Mouse (Mus musculus) cerebellum, postnatal 4 days (tissue): ENCODE data around the gene Ttl.
A peak's percentile ranks its signal among the peaks of the same experiment; 100 is the strongest.

ENCODE experiments used
- DNase-seq, 2 experiments: peaks; one replicate each; pipeline ENCODE4 v3.0.0; 2022; ENCODE audit warnings: low spot score in 2 of 2, mixed read lengths in 1 of 2

Ttl gene

DNA sequence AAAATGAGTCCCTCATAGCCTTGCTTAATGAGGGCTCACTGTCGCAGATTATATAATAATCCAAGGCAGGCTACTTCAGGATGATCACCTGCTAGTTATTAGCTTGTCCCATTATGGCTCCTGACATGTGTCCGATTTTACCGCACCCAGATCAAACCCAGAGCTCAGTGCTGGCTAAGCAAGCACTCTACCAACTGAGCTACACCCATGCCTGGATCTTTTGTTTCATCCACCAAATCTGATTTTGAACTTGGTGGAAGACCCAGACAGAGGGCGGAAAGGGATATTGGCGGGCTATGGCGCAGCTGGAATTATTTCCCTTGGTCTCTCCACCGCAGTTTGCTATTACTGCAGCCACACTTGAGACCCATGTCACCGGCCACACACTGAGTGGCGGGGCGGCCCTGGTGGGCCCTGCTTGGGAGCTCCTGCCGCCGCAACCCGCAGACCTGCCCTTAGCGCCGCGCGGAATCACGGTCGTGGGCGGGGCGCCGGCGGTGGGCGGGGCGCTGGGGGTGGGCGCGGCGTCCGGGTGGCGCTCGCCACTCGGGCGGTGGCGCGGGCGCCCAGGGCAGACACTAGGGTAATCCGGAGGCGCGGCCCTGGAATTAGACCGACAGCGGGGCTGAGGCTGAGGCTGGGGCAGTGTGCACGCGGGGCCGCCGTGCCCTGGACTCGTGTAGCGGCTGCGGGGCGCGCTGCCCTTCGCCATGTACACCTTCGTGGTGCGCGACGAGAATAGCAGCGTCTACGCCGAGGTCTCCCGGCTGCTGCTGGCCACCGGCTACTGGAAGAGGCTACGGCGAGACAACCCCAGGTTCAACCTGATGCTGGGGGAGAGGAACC lies at the start of gene Ttl:
TSS of gene Ttl (plus strand) at position 506 of the 846 bp plus-strand sequence.
- peak; percentile 62 to 81 for DNase-seq

DNA sequence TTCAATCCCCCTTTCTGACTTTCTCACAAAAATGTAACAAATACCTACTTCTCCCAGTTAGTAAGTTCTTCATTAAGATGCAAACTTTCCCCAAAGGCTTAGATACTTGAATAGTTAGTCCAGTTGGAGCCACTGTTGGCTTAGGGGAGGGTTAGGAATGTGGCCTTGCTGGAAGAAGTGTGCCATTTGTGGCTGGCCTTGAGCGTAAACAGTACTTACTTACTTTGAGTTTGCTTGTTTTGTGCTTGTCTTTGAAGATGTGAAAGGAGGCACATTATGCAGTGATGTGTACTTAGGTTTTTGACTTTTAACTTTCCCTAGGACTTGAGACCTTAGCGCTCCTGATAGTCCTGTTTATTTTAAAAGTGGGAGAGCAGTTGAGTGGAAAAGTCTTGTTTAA lies 45.6 kb upstream of the Ttl start:
- DNase-seq: no peak

DNA sequence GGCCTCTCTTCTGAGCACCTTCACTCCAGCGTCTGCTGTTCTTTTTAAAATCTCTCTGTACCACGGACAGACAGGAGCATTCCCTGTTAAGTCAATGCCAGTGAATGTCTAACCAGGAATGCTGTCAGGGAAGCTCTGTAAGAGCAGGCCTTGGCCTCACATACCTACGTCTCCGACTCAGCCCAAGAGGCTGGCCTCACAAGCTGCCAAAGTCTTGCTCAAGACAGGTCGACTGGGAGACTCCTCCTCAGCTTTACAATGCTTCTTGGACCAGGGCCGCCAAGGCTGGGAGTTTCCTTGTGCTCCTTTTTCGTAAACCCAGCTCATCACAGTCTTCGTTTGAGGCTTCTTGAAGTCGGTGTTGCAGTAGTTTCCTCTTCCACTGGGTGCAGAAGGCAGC lies 40.9 kb upstream of the Ttl start:
- DNase-seq: no peak

DNA sequence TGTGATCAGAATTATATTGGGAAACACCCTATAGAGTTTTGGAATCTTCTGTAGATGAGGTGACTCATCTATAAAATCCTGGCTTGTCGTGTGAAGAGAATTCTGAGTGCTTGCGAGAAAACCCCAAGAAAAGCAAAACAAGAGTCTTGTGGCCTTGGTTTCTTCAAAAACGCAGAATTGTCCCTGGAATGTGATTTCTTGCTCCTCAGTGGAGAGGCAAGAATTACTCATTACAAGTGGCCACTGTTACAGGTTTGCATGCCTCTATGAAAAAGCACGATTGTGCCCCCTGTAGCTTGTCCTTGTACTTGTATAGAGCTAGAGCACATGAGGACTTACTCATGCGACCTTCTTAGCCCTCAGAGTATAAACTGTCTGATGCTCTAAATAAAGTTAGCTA lies 30.4 kb upstream of the Ttl start:
- no peak for DNase-seq

DNA sequence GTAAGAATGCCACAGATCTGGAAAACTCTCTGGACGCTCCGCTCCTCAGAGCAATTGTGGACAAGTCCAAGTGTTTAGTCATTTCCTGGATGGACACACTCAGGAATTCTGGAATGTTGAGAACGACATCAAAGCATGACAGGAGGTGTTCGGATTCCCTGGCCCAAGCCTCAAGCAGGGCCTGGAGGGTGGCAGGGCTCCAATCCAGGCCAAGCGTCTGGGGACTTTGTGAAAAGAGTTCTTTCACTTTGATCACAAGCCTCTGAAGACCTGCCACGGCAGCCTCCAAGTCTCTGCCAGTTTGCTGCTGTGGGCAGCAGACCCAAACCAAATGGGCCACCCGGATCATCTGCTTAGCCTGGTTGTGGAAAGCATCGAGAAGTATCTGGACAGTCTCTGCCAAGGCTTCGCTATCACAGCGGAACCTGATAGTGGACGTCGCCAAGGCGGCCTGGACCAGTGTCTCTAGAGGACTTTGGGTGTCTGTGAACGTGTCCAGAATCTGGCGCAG lies 27.3 kb upstream of the Ttl start:
- DNase-seq: peak in 1 of 2 experiments; percentile 9

DNA sequence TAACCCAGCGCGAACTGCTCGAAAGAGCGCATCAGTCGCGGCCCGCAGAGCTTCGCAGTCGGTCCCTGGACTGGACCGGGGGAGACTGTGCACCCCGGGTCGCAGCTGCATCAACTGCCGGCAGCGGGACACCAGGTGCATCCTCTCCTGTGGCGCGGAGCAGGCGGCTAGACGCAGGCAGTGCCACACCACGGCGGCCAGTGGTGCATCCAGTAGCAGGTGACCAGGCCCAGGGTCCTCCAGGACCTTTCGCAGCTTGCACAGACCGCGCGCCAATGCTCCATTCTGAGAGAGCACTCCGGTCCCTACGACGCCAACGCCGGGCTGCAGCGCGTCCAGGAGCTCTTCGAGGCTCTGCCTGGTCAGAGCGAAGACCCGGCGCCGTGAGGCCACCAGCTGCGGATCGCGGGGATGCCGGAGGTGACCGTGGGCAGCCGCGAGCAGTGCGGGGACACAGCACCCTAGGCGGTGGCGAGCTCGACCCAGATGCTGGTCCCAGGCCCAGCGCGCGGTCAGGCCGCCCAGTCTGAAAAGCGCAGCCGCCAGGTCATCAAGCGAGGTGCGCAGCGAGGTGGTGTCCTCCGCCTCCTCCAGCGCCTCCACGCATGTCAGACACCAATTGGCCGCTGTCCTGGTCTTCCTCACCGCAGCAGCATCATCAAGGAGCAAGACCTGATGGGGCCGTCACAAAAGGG lies 26.7 kb upstream of the Ttl start:
- peak in 1 of 2 experiments; percentile 23 for DNase-seq

DNA sequence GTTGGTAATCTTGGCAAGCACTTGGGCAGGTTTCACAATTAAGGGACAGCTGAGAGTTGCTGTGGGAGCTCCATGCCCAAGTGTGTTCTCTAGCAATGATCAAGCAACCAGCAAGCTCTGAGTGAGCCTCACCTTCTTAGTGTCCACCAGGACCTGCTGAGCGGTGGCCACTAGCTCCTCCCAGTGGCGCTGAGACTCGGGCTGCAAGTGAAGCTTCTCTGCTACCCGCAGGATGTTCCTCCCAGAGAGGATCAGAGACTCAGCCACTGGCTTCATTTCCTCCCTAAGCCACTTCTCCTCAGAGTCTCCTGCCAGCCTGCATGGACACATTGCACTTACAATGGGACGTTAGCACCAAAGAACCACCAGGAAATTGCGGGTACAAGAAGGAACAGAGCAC lies 25.2 kb upstream of the Ttl start:
- DNase-seq: no peak

DNA sequence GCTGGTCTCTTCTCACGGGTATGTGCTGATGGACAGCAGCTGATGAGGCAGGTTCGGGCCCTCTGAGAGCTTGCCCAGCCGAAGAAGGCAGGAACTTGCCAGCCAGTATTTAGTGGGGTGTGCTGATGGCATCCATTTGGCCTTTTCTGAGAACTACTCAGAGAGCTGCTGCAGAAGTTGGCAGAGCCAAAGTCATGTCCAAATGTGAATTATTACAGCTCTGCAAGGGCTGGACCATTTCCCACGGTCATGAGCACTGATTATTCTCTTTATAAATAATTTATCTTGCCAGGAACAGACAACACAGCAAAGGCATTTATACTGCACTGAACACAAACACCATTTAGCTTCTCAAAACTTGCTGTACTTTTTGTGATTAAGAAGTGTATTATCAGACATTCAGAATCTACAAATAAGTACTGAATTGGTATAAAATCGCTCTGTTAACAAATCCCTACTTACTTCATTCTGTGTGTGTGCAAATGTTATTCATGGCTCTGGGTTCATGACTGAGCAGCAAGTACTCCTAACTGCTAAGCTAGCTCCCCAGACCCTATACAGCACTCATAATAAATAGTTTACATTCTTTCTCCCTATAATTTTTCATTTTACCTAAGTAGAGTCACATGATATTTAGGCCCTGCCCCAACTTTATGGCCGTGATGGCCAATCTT lies 19.4 kb upstream of the Ttl start:
- no peak for DNase-seq

DNA sequence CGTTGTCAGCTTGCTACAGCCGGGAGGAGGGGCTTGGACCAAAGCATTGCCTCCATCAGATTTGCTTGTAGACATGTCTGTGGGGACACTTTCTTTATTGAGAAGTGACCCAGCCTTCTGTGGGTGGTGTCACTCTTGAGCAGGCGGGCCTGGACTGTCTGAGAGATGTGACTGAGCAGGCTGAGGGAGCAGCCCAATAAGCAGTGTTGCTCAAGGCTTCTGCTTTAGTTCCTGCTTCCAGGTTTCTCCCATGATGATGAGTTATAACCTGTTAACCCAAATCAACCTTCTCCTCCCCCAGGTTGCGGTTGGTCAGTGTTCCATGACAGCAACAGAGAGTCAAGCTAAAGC lies 18.9 kb upstream of the Ttl start:
- DNase-seq: no peak

DNA sequence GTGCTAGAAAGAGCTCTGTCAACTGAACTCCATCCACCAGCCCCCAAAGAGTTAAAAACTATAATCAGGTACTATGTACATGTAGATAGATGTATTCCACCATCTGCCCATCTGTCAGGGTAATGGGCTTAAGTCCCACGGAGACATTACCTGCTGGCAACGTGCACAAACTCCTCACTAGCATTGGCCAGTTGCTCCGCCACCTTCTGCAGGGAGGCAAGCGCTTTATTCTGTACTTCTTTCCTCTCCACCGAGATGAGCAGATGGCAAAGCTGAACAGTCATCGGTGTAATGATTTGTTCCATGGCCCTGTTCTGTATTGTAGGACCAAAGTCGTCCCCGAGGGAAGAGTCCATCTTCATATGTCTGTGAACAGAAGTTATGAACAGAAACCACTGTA lies 17.9 kb upstream of the Ttl start, which contains the start of gene Vinac1:
TSS of gene Vinac1 (minus strand) at position 362 of the 400 bp plus-strand sequence.
- no peak for DNase-seq

DNA sequence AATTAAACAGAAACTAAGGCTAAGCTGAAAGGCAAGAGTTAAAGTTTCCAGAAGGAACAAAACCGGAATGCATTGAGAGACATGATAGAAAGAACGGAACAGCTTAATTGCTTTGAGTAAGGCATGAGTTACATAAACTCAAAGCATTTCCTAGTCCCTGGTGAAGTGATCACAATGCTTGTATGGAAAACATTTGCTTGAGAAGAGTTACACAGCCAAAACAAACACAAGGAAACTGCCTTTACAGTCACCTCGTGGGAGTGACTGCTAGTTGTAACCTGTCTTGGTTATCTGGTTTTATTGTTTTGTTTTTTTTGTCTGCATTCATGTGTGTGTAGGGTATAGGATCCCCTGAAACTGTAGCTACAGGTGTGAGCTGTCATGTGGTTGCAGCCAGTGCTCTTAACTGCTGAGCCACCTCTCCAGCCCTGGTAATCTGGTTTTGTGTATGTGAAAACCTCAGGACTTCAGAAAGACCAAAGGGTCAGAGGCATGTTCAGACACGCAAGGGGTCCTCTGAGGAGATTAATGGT lies 13.2 kb upstream of the Ttl start:
- DNase-seq: no peak

DNA sequence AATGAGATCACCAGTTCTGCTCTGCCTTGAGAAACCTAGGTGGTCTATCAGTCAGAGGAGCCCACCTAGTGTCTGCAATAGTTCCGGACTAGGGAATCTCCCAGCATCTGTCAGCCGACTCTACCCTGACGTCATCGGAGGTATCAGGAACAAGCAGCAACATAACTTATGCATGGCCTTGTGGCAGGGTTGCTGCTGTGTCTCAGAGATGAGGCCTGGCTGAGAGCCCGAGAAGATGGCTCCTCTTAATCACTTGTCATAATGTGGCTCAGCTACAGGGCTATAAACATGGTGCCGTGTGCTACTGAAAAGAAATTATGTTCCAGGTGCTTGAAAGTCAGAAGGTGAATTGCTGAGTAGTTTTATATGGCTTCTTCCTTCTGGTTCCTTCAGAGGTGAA lies 10.0 kb upstream of the Ttl start:
- DNase-seq: no peak

DNA sequence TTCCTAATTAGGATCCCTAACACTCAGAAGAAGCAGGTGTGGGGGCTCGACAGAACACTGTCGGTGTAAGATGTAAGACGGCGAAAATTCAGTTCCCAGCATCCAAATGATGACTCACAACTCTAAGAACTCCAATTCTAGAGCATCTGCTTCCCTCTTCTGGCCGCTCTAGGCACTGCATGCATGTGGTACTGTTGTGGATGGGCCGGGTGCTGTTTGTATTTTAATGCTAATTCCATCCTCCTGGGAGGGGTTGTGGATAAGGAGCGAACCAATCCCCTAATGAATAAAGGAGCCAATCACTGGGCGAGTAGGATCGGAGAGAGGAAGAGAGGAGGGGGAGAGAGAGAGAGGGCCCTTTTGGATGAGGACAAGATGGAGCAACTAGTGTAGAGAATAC lies 9.1 kb upstream of the Ttl start:
- DNase-seq: peak in 1 of 2 experiments; percentile 17

DNA sequence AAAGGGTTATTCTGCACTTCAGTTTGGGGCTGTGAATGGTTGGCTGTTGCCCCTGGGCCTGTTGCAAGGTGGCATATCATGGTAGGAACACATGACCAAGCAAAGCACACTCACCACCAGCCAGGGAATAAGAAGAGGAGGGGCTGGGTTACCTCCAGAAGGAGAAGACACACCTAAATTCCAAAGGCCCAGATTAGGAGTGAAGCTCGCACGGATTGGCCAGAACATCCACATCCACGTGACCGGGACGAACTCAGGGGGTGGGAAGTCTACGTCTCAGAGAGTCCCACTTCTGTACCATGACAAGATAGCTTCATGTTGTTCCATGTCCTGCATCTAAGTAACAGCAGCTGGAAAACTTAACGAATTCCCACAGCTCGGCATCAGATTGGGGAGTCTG lies 8.5 kb upstream of the Ttl start:
- DNase-seq: no peak

DNA sequence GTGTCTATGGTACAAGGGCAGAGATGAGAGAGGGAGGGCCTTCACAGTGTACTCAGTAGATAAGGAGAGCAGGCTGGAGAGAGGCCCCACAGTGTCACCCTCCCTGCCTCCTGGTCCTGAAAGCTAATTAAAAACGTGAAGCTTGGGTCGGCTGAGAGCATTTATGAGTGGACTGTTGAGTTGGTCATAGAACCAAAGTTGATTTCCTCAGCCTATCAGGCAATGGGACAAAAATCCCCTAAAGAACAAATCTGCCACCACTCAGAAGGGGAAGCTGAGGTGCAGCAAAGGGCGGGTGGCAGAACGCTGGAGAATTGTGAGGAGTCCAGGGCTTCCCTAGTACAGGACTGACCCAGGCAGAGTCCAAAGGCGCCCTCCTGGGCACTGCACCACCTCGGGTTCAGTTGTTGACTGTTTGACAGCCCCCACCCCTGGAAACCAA lies 7.8 kb upstream of the Ttl start:
- no peak for DNase-seq

DNA sequence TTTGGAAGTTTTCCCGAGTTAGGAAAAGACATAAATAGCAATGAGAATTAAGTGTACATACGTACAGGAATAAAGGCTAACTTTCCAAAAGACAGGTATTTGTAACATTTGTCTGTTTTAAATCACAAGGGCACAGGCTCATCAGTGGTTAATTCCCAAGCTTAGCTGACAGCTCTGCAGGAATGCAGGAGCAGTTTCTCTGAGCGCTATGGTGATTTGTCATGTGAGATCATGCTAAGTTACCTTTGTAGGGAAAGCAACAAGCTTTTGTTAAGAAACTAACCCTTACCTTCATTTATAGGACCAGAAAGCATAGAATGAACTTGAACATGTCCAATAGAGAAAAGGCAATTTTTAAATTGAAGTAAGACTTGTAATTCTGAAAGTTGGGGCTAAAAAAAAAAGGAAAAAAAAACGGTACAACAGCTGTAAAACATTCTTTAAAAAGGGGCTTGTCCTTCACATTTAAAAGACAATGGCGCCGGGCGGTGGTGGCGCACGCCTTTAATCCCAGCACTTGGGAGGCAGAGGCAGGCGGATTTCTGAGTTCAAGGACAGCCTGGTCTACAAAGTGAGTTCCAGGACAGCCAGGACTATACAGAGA lies 4.2 kb upstream of the Ttl start:
- no peak for DNase-seq

DNA sequence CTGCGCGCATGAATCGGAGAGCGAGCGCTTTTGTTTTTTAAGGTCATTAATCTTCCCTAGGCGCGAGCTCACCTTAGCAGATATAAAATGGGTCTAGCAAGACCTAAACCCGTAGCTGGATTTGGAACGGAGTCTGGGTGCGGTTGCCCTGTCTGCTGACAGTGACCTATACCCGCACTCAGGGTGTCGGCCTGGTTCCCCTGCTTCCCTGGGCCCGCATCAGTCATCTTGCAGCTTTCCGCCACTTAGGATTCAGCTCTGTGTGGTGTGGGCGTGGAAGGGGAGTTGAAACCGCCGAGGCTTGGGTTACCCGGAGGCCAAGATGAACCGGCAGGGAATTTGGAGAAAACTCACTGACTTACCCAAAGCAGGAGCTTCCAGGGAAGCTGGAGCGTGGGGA lies 584 bp downstream of the Ttl start:
- peak in 1 of 2 experiments; percentile 33 for DNase-seq

DNA sequence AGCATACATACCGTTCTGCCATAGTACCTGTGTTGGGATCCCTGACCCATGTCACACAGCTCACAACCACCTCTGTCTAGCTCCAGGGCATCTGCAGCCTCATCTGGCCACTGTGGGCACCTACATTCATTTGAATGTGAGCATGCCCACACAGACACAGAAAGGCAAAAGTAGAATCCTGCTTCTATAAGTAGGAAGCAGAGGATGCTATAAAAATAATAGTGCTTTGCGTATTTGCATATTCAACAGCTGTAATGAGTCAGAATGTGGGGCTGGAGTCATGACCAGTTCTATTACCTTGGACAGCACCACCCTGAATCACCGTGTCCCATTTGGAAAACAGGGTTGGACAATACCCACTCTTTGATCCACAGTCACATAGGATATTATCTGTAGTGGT lies 4.6 kb downstream of the Ttl start:
- DNase-seq: no peak

DNA sequence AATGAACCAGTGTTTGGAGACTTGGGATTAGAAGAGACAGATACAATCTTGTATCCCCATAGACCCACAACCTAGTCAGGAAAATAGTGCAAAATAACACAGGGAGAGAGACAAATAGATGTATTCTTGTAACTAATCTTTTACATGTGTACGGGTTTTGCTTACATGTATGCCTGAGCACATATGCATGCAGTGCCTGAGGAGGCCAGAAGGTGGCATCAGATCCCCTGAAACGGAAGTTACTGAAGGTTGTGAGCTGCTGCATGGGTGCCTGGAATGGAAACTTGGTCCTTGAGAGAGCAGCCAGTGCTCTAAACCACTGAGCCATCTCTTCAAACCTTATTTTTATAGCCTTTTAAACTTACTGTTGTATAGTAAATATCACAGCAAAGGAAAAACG lies 12.6 kb downstream of the Ttl start:
- DNase-seq: no peak

DNA sequence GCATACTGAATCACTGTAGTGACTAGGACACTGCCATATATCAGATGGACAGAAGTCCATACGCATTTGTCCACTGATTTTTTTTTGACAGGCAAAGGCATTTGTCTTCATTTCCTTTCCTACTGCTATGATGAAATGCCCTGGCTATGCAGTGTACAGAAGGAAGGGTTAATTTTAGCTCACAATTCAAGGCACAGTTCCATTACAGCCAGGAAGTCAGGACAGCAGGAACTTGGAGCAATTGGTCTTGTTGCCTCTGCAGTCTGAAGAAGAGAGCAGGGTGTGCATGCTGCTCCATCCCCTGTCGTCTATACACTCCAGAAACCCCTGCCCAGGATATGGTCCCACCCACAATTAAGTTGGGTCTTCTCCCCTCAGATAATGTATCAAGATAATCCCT lies 13.5 kb downstream of the Ttl start:
- DNase-seq: no peak

DNA sequence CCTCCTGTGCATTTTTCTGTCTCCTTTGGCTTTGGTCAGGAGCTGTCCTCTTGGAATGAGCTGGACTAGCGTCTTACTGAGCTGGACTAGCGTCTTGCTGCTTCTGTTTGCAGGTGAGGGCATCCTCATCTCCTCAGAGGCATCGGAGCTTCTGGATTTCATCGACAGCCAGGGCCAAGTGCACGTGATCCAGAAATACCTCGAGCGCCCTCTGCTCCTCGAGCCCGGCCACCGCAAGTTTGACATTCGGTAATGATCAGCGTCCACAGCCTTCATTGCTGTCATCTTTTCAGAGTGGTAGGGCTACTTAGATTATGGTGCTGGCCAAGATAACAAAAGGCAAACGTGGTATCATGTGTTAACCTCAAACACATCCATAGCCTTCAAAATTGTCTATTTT lies 15.4 kb downstream of the Ttl start:
- DNase-seq: no peak

DNA sequence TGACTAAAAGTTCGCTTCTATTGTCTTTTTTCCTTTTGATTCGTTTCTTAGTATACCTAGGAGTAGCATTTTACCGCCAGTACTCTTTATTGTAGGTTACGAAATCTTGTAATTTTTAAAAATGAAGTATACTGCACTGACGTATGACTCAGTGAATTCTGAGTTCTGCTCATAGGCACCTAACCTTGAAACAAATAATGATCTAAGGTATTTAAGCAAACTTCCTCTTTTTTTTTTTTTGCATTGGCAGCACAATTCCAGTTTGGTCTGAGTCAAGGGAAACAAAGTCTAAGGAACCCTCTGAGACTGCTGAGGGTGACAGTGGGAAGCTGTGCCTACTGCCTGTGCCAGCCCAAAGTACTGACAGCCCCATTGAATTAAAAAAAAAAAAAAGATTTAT lies 17.8 kb downstream of the Ttl start:
- no peak for DNase-seq
